Mouse (Mus musculus): ENCODE results near the gene Ankra2.

- no peak for TF ChIP-seq EP300 (IDR thresholded peaks at IDR 0.05; ENCODE audit: insufficient read depth, low read depth, low read length)
- TF ChIP-seq CTCF (IDR thresholded peaks at IDR 0.05), result no peak
- no peak for TF ChIP-seq POLR2A (IDR thresholded peaks at IDR 0.05; ENCODE audit: insufficient read depth, low read depth, low read length)
These were observed 45.1 kb downstream of the Ankra2 start for GRCm38 (mm10) chr13:98308004-98308403.
